Mouse (Mus musculus) CH12.LX (cell line): ENCODE measurements around the gene Acrbp.
A peak's percentile ranks its signal among the peaks of the same experiment; 100 is the strongest.

Experiments
- CHD2 ChIP-seq: IDR thresholded peaks from 2 replicates; pipeline ENCODE4 v1.6.1; 2011; ENCODE audit warnings: low read length, improper control_type of control experiment
- EP300 ChIP-seq: IDR thresholded peaks from 2 replicates; pipeline ENCODE4 v1.6.1; 2011; ENCODE audit warnings: low read length, improper control_type of control experiment
- POLR2A ChIP-seq: IDR thresholded peaks from 2 replicates; pipeline ENCODE4 v1.6.1; 2011; ENCODE audit warnings: low read depth, mild to moderate bottlenecking, improper control_type of control experiment, low read length

GRCm38 (mm10) chr6:125071170-125071895 lies 21.8 kb downstream of the Acrbp start:
- TF ChIP-seq CHD2 (no peak), POLR2A (peak; percentile 86), EP300 (peak; percentile 18; the same call in 1 of the 2 replicates)
